Mouse (Mus musculus) thymus, postnatal 25 days (tissue): ENCODE measurements around the gene Gm20425.
"Not testable (repeated sequence)": the region's sequence is repeated elsewhere in the genome, so short reads cannot be mapped to it uniquely, and the experiment has no call there.

Source experiments
- DNase-seq: peaks from one replicate; pipeline ENCODE4 v3.0.0; 2022

Gene Gm20425

DNA sequence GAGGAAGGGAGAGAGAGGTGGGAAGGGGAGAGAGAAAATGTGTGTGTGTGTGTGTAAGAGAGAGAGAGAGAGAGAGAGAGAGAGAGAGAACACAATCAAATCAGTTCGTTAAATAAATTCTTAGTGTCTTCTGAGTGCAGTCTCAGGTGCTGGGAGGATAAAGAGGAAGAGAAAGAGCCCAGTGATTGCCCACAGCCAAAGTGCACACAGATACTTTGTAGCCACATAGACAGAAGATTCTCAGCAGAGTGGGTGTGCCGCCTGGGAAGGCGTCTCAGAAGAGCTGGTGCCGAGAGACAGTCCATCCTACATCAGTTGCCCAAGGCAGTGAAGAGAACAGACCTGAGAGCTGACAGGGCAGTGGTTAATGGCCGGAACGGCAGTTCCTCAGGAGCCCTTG is 15.8 kb downstream of the Gm20425 start:
- no peak for DNase-seq

DNA sequence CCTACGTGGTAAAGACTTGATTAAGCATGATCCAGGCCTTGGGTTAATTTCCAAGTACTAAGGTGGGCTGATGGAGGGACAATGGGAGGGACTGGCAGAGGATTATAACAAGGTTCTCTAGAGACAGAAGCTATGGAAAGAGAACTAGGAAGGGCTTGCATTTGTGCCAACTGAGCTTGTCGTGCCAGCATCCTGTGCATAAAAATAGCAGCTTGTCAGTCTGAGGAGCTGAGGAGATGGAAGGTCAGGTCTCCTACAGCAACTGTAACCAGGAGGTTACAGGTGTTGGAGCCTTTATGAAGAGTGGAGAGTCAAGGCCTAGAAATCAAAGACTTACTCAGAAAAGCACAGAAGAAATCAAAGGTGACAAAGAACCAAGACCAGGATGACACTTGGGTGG is 16.5 kb downstream of the Gm20425 start:
- no peak for DNase-seq

- no peak for DNase-seq
Measured at GRCm38 (mm10) chr9:103212654-103213420, 17.3 kb downstream of the Gm20425 start.

GRCm38 (mm10) chr9:103208802-103209423 is 21.2 kb downstream of the Gm20425 start:
- no peak for DNase-seq

DNA sequence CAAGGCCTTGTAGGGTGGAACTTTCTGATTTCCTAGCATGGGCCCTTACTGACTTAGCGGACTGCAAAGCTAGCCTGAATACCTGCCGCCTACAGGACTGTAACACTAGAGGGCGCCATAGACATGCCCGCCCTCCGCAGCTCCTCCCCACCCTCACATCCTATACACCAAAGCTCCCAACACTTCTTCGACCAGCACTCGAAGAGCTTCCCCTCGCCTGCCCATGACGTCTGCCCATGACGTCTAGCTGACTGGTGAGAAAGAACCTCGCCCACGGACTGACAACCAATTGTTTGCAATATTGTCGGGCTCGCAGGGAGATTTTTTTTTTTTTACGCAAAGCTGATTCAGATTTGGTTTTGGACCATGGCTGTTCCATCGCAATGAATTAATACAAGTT is 22.3 kb downstream of the Gm20425 start:
- DNase-seq, result peak; percentile 69

DNA sequence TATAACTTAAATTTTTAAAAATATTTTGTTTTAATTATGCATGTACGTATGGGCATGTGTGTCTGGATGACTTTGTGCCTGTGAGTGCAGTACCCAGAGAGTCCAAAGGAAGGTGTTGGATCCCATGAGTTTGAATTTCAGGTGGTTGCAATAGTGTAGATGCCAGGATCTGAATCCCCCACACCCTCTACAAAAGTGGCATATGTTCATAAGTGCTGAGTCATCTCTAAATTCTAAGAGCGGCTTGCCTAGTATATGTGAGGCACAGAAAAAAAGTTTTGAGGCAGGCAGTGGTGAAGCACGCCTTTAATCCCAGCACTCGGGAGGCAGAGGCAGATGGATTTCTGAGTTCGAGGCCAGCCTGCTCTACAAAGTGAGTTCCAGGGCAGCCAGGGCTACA is 24.3 kb downstream of the Gm20425 start:
- no peak for DNase-seq

- peak; percentile 94 for DNase-seq
Measured at GRCm38 (mm10) chr9:103201561-103202260, 28.4 kb downstream of the Gm20425 start, which contains the start of gene Srprb. Gene Srprb (minus strand): TSS chr9:103202137.

- no peak for DNase-seq
Measured at GRCm38 (mm10) chr9:103188416-103188815, 41.7 kb downstream of the Gm20425 start.

DNA sequence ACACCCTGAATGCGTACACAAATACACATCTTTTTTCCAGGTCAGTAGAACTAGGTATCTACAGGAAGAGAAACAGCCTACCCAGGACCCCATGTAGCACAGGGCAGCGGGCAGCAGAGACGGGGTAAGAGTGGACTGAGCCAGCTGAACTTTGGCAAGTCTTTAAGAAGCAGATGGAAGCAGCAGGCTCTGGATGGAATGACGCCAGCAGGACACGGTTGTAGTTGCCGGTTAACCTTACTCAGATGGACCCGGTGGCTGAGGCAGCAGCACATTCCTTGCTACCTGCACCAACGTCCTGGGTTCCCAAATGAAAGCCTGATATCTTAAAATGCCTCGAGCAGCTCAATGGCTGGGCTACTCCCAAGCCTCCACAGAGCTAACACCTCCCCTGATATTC is 43.4 kb downstream of the Gm20425 start:
- no peak for DNase-seq

DNA sequence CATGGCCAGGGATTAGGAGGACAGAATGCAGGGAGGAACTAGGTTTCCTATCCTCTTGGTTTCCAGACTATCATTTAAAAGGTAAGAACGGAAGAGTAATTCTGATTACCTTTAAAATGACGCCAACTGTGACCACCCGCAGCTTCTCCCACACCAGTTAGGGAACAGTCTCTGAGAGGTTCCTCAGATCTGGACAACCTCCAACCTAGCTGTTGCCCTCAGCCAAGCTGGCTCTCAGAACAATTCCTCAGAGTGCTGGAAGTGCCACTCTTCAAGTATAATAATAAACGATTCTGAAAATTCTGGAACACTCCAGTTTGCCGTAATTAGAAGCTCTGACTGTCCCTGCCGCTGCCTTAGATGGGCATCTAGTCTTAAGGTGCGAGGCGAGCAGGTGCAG is 44.2 kb downstream of the Gm20425 start:
- DNase-seq, result no peak

DNA sequence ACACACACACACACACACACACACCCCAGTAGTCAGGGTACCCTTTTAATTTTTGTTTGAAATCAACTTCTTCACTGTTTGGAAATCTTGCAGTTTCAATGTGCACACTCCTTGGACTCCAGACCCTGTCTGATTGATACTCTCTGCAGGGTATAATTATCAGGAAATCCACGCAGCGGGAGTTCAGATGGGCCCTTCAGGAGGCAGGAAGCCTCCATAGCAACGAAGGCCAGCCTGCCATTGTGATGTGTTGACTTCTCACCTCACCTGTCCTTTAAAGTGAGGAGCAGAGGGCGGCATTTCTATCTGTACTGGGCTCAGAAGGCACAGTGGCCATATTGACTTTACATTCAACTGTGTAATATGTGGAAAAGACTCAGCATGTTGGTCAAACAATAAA is 45.3 kb downstream of the Gm20425 start:
- no peak for DNase-seq

- no peak for DNase-seq
Measured at GRCm38 (mm10) chr9:103181886-103182285, 48.2 kb downstream of the Gm20425 start.

GRCm38 (mm10) chr9:103180807-103181565 is 49.1 kb downstream of the Gm20425 start:
- DNase-seq, result peak; percentile 55

DNA sequence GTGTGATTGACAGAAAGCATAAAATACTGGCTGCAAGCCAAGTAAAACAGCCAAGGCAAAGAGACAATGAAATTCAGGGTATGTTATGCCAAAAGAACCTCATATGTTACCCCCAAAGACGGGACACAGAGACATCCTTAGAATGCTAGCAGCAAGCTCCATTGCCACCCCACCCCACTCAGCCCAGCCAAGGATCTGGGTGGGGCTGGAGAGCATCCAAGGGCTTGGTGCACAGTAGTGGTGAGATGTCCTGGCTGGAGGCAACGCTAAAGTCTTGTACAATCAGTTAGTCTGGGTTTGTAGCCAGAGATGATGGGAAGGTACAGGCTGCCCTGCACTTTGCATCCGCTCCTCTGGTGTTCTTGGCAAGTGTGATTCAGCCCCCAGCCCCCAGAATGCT is 49.8 kb downstream of the Gm20425 start:
- DNase-seq, result no peak

DNA sequence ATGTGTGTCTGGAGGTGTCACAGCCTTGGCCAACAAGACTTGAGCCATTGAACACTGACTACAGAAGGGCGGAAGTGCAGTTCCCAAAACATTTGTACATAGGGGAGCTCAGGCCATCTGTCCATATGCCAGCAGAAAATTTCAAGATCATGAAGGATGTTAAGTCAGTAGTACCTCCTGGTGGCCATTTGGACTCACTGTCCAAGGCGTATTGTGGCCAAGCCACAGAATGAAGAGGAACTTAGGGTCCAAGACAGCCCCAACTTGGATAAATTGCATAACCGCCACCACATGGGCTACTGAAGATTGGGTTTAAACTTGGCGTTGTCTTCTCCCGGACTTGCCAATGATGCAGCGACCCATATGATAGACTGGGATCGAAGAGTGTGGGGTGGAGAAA is 54.4 kb downstream of the Gm20425 start:
- DNase-seq, result no peak

- DNase-seq, result no peak
Measured at GRCm38 (mm10) chr9:103174771-103175519, 55.2 kb downstream of the Gm20425 start.

- DNase-seq, result no peak
Measured at GRCm38 (mm10) chr9:103168771-103169170, 61.3 kb downstream of the Gm20425 start.

DNA sequence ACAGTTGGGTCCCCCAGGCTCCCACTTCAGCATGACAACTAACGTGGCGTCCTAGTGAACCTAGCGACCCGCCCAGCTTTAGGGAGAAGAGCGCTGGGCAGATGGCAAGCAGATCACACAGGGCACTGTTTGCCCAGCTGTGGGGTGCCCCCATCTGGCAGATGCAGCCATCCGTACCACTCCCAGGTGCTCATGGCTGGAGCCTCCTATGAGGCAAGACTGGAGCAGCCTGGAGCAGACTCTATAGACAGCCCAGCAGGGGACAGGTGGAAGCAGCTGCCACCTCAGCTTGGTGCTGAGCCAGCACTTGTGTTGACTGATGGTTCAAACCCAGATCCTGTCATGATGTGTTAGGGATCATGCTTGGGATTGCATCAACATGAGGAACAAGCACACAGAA is 62.1 kb downstream of the Gm20425 start:
- DNase-seq, result no peak

GRCm38 (mm10) chr9:103163806-103164205 is 66.3 kb downstream of the Gm20425 start:
- no peak for DNase-seq

GRCm38 (mm10) chr9:103155158-103155557 is 74.9 kb downstream of the Gm20425 start:
- DNase-seq, result not testable (repeated sequence)

DNA sequence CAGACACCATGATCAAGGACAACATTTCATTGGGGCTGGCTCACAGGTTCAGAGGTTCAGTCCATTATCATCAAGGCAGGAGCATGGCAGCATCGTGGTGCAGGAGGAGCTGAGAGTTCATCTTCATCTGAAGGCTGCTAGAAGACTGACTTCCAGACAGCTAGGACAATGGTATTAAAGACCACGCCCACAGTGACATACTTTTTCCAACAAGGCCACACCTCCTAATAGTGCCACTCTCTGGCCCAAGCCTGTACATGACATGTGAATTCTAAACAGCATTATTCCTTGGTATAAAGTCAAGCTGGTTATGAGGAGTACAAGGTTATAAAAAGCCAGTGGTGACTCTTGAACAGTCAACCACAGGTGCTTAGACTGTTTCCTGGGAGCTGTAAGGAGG is 75.5 kb downstream of the Gm20425 start:
- DNase-seq, result no peak

GRCm38 (mm10) chr9:103153286-103153685 is 76.8 kb downstream of the Gm20425 start:
- DNase-seq, result no peak
